Mouse (Mus musculus): ENCODE measurements around the gene L3mbtl1. TPM values are rescaled to one million over a fixed set of nuclear protein-coding genes. Genes with fewer than 3 reads are reported as not detected.

L3mbtl1 gene
- polyA plus RNA-seq, 1 experiment = 0.01 TPM

DNA sequence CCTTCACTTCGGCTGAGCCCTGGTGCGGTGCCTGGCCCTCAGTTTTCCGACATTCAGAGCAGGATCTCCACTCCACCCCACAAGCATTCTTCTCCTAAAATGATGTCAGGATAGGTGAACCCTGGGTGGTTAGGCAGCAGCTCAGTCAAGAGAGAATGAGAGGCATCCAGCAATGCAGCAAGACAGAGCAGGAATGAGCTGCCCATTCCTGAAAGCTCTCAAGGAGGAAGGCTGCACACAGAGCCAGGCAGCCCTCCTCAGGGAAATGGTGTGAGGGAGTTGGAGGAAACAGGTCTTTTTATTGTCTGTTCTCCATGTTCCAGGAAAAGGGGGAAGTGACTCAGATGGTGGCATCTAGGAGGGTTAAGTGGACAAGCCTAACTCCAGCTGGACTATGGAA is 43.5 kb downstream of the L3mbtl1 start:
- H3K79me3 ChIP-seq (ENCODE audit: low read depth) = no peaks in the 10 kb centered on the region

GRCm38 (mm10) chr2:162987218-162987617 is 43.9 kb downstream of the L3mbtl1 start, which contains the start of gene Sgk2:
Gene Sgk2, plus strand, starts transcription at chr2:162987330.
- Histone ChIP-seq H3K4me3 (ENCODE audit: insufficient read depth, poor library complexity, severe bottlenecking) (no peak within 1 kb of the TSS), H3K36me3 (ENCODE audit: control insufficient read depth, insufficient read depth) (no peaks in the 10 kb centered on the region), H3K79me2 (ENCODE audit: control insufficient read depth, insufficient read depth) (no peaks in the 10 kb centered on the region), H3K27me3 (ENCODE audit: control insufficient read depth, insufficient read depth, insufficient read length) (no peaks in the 10 kb centered on the region), H3K79me3 (ENCODE audit: low read depth) (no peaks in the 10 kb centered on the region), H3ac (ENCODE audit: control insufficient read depth, insufficient read length, low read depth) (no peak within 1 kb of the TSS)
- peak; percentile 90 for TF ChIP-seq MYOD1 (IDR thresholded peaks at IDR 0.05; ENCODE audit: control insufficient read depth, insufficient read length, low read depth)
- no peak for TF ChIP-seq MYOG (IDR thresholded peaks at IDR 0.05; ENCODE audit: control insufficient read depth, extremely low read depth, insufficient read length)

More for the DNA sequence above, 43.5 kb downstream of the L3mbtl1 start:
- no peak overlapping the region for H3K4me3 ChIP-seq (ENCODE audit: insufficient read depth, poor library complexity, severe bottlenecking)
- no peaks in the 10 kb centered on the region for H3K36me3 ChIP-seq (ENCODE audit: control insufficient read depth, insufficient read depth)
- TF ChIP-seq FOSL1 (IDR thresholded peaks at IDR 0.05; ENCODE audit: insufficient read depth, low read length, poor library complexity, severe bottlenecking) = no peak
- TF ChIP-seq MYOD1 (IDR thresholded peaks at IDR 0.05; ENCODE audit: control insufficient read depth, insufficient read length, low read depth) = no peak
- TF ChIP-seq CEBPB (IDR thresholded peaks at IDR 0.05; ENCODE audit: low read depth) = no peak
- TF ChIP-seq MAX (IDR thresholded peaks at IDR 0.05) = no peak
- TF ChIP-seq MYOG (IDR thresholded peaks at IDR 0.05; ENCODE audit: control insufficient read depth, extremely low read depth, insufficient read length) = no peak
- no peak for TF ChIP-seq CTCF (IDR thresholded peaks at IDR 0.05; ENCODE audit: control insufficient read depth, insufficient read depth, insufficient read length)
- no peak for TF ChIP-seq USF1 (IDR thresholded peaks at IDR 0.05; ENCODE audit: low read depth)
- H3K27me3 ChIP-seq (ENCODE audit: control insufficient read depth, insufficient read depth, insufficient read length) = no peaks in the 10 kb centered on the region
- no peak overlapping the region for H3ac ChIP-seq (ENCODE audit: control insufficient read depth, insufficient read length, low read depth)
- H3K79me2 ChIP-seq (ENCODE audit: control insufficient read depth, insufficient read depth) = no peaks in the 10 kb centered on the region

DNA sequence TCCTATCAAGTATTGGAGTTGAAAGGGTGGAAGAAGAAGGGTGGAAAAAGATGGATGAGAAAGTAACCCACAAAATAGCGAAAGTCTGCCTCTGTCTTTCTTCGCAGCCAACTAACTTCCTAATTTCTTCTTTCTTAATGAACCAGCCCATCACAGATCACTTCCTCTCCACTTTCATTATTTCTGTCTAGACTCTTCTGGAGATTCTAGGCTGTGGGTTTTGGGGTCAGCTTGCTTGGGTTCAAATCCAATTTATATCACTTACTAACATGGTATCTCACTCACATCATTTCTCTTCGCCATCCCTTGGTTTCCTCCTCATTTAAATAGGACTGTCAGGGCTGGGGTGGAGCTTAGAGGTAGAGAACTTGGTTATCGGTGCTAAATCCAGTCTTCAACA is 45.0 kb downstream of the L3mbtl1 start:
- Histone ChIP-seq H3K36me3 (ENCODE audit: control insufficient read depth, insufficient read depth) (no peaks in the 10 kb centered on the region), H3K27me3 (ENCODE audit: control insufficient read depth, insufficient read depth, insufficient read length) (no peaks in the 10 kb centered on the region), H3K79me3 (ENCODE audit: low read depth) (no peaks in the 10 kb centered on the region), H3K4me3 (ENCODE audit: insufficient read depth, poor library complexity, severe bottlenecking) (no peak overlapping the region), H3K79me2 (ENCODE audit: control insufficient read depth, insufficient read depth) (no peaks in the 10 kb centered on the region), H3ac (ENCODE audit: control insufficient read depth, insufficient read length, low read depth) (no peak overlapping the region)
- TF ChIP-seq MYOG (IDR thresholded peaks at IDR 0.05; ENCODE audit: control insufficient read depth, extremely low read depth, insufficient read length) (no peak), FOSL1 (IDR thresholded peaks at IDR 0.05; ENCODE audit: insufficient read depth, low read length, poor library complexity, severe bottlenecking) (no peak), MAX (IDR thresholded peaks at IDR 0.05) (no peak), CTCF (IDR thresholded peaks at IDR 0.05; ENCODE audit: control insufficient read depth, insufficient read depth, insufficient read length) (no peak), USF1 (IDR thresholded peaks at IDR 0.05; ENCODE audit: low read depth) (no peak), MYOD1 (IDR thresholded peaks at IDR 0.05; ENCODE audit: control insufficient read depth, insufficient read length, low read depth) (no peak), CEBPB (IDR thresholded peaks at IDR 0.05; ENCODE audit: low read depth) (no peak)

DNA sequence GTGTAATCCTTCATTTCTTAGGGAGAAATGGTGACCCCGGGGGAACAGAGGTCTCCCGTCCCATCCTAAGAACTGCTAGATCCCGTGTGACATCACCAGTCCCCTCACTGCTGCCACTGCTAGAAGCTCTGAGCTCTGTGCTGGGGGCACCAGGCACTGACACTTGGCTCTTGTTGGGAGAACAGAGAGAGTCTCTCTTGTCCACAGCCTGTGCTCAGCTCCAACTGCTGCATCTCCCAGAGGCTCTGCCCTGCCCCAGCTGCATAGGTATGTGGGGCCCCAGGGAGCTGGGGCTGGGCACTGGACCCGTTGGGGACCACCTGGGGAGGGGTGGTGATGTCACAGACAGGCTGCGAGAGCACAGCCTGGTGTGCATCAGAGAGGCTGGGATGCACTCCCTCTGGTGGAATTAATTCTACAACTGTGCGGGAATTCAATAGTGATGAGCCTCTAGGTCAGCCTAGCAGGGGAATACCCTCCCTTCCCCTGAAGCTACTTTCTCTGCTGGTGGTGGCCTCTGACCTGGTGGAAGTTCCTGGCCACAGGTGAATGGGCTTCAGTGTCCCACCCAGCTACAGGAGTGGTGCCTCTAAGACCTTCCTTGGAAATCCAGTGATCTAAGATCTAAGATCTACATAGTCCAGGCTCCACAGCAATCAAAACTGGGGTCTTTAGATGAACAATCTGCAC is 48.3 kb downstream of the L3mbtl1 start:
- Histone ChIP-seq H3K36me3 (ENCODE audit: control insufficient read depth, insufficient read depth) (no peaks in the 10 kb centered on the region), H3K79me3 (ENCODE audit: low read depth) (no peaks in the 10 kb centered on the region), H3K27me3 (ENCODE audit: control insufficient read depth, insufficient read depth, insufficient read length) (peaks cover 12% of the 10 kb centered on the region), H3K79me2 (ENCODE audit: control insufficient read depth, insufficient read depth) (no peaks in the 10 kb centered on the region), H3K4me3 (ENCODE audit: insufficient read depth, poor library complexity, severe bottlenecking) (no peak overlapping the region), H3ac (ENCODE audit: control insufficient read depth, insufficient read length, low read depth) (no peak overlapping the region)
- TF ChIP-seq MAX (IDR thresholded peaks at IDR 0.05) = no peak
- TF ChIP-seq USF1 (IDR thresholded peaks at IDR 0.05; ENCODE audit: low read depth) = no peak
- no peak for TF ChIP-seq MYOD1 (IDR thresholded peaks at IDR 0.05; ENCODE audit: control insufficient read depth, insufficient read length, low read depth)
- no peak for TF ChIP-seq MYOG (IDR thresholded peaks at IDR 0.05; ENCODE audit: control insufficient read depth, extremely low read depth, insufficient read length)
- no peak for TF ChIP-seq CTCF (IDR thresholded peaks at IDR 0.05; ENCODE audit: control insufficient read depth, insufficient read depth, insufficient read length)
- no peak for TF ChIP-seq FOSL1 (IDR thresholded peaks at IDR 0.05; ENCODE audit: insufficient read depth, low read length, poor library complexity, severe bottlenecking)

DNA sequence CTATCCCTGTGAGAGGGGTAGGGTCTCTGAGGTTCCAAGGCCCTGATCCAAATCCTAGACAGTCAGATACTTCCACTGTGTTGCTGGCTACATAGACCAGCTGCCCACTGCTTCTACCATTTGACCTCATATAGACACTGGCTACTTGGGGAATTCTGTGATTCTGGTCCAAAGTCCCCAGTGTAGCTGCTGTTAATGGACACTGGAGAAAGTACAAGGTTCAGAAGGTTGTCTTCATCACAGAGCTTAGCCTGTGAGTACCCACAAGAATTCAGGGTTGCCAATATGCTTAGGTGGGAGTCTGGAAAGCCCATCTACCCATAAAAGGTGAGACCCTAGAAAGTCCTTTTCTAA is 48.8 kb downstream of the L3mbtl1 start:
- H3K36me3 ChIP-seq (ENCODE audit: control insufficient read depth, insufficient read depth) = no peaks in the 10 kb centered on the region
- no peaks in the 10 kb centered on the region for H3K79me3 ChIP-seq (ENCODE audit: low read depth)
- TF ChIP-seq MYOD1 (IDR thresholded peaks at IDR 0.05; ENCODE audit: control insufficient read depth, insufficient read length, low read depth) (no peak), USF1 (IDR thresholded peaks at IDR 0.05; ENCODE audit: low read depth) (no peak), MAX (IDR thresholded peaks at IDR 0.05) (no peak), CTCF (IDR thresholded peaks at IDR 0.05; ENCODE audit: control insufficient read depth, insufficient read depth, insufficient read length) (no peak), CEBPB (IDR thresholded peaks at IDR 0.05; ENCODE audit: low read depth) (no peak), MYOG (IDR thresholded peaks at IDR 0.05; ENCODE audit: control insufficient read depth, extremely low read depth, insufficient read length) (no peak), FOSL1 (IDR thresholded peaks at IDR 0.05; ENCODE audit: insufficient read depth, low read length, poor library complexity, severe bottlenecking) (no peak)
- H3K79me2 ChIP-seq (ENCODE audit: control insufficient read depth, insufficient read depth) = no peaks in the 10 kb centered on the region
- no peak overlapping the region for H3ac ChIP-seq (ENCODE audit: control insufficient read depth, insufficient read length, low read depth)
- peaks cover 12% of the 10 kb centered on the region for H3K27me3 ChIP-seq (ENCODE audit: control insufficient read depth, insufficient read depth, insufficient read length)
- no peak overlapping the region for H3K4me3 ChIP-seq (ENCODE audit: insufficient read depth, poor library complexity, severe bottlenecking)

All from C2C12 (cell line).